Mouse (Mus musculus): ENCODE measurements around the gene H2-Ob. TPM values are rescaled to one million over a fixed set of nuclear protein-coding genes. Genes with fewer than 3 reads are reported as not detected.

Gene H2-Ob
- polyA plus RNA-seq (2015; fragmentation: Nextera tagmentation; extraction: Ambion mirVana): 2.6 and 2.8 TPM in 2 replicates

GRCm38 (mm10) chr17:34238706-34239105 is at the start of gene H2-Ob:
Gene H2-Ob, plus strand, starts transcription at chr17:34238903.
- DNase-seq (ENCODE audit: low spot score): peak; percentile 84

DNA sequence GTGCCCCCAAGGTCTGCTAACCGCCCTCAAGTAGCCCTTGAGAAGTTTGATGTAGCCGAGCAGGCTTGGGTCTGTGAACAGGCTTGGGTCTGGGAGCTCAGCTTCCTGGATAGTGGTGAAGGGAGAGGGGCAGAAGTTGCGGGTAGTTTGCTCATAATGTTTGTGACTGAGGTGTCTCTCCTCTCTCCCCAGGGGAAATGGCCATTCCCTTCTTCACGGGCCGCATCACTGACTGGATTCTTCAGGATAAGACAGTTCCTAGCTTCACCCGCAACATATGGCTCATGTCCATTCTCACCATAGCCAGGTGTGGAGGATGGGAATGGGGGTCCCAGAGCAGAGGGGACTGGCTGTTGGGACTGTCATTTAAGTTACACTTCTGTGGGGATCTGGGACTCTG is 49.7 kb upstream of the H2-Ob start:
- no peak for DNase-seq (ENCODE audit: low spot score)

DNA sequence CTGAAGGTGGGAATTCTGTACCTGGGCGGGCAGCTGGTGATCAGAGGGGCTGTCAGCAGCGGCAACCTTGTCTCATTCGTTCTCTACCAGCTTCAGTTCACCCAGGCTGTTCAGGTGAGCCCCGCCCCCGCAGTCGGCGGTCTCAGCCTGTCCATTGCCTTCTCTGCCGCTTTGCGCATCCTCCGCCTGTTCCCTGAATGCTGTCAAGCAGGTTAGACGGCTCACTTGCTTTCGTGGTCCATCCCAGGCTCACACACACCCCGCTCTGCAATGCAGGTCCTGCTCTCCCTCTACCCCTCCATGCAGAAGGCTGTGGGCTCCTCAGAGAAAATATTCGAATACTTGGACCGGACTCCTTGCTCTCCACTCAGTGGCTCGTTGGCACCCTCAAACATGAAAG is 45.9 kb upstream of the H2-Ob start:
- DNase-seq (ENCODE audit: low spot score): no peak

GRCm38 (mm10) chr17:34193468-34193867 is 45.2 kb upstream of the H2-Ob start:
- DNase-seq (ENCODE audit: low spot score): no peak

DNA sequence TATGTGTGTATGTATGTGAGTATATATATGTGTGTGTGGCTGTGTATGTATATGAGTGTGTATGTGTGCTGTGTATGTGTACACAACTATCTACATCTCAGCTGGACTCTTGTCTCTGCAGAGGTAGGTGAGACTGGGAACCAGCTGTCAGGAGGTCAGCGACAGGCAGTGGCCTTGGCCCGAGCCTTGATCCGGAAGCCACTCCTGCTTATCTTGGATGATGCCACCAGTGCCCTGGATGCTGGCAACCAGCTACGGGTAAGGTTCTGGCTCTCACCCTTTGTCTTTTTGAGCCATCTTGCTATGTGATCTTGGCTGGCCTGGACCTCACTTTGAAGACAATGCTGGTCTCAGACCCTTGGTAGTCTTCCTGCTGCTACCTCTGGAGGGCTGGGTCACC is 44.0 kb upstream of the H2-Ob start:
- no peak for DNase-seq (ENCODE audit: low spot score)

GRCm38 (mm10) chr17:34196491-34196890 is 42.2 kb upstream of the H2-Ob start:
- peak; percentile 89 for DNase-seq (ENCODE audit: low spot score)

GRCm38 (mm10) chr17:34196941-34197894 is 41.5 kb upstream of the H2-Ob start, which contains the start of gene Psmb8:
Gene Psmb8, plus strand, starts transcription at chr17:34197721.
- DNase-seq (ENCODE audit: low spot score): peak; percentile 85

- peak; percentile 76 for DNase-seq (ENCODE audit: low spot score)
These were observed 40.7 kb upstream of the H2-Ob start for GRCm38 (mm10) chr17:34197904-34198520.

GRCm38 (mm10) chr17:34198521-34198912 is 40.2 kb upstream of the H2-Ob start:
- DNase-seq (ENCODE audit: low spot score): no peak

DNA sequence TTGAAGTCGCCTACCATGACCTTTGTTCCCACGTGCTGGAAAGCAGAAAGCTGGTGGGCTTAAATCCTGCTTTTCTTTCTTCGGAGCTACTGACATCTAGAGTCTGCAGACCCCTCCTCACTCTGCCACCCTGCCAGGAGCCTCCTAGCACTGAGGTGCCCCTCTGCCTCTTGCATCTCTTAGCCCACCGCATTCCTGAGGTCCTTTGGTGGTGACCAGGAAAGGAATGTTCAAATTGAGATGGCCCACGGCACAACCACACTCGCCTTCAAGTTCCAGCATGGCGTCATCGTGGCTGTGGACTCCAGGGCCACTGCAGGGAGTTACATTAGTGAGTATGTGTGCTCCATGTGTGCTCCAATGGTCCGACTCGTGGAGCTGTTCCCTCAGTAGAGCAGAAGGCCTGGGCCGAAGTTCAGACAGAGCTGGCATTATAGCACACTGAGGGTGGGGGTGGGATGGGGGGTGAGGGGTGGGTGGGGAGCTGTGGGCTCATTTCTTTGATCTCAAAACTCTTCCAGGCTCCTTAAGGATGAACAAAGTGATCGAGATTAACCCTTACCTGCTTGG is 39.6 kb upstream of the H2-Ob start:
- DNase-seq (ENCODE audit: low spot score): no peak

- DNase-seq (ENCODE audit: low spot score): no peak
These were observed 38.7 kb upstream of the H2-Ob start for GRCm38 (mm10) chr17:34200047-34200446.

GRCm38 (mm10) chr17:34200772-34201505 is 37.8 kb upstream of the H2-Ob start:
- DNase-seq (ENCODE audit: low spot score): peak; percentile 57

- peak; percentile 31 for DNase-seq (ENCODE audit: low spot score)
These were observed 37.1 kb upstream of the H2-Ob start for GRCm38 (mm10) chr17:34201506-34202055.

GRCm38 (mm10) chr17:34202760-34203442 is 35.8 kb upstream of the H2-Ob start:
- DNase-seq (ENCODE audit: low spot score): no peak

DNA sequence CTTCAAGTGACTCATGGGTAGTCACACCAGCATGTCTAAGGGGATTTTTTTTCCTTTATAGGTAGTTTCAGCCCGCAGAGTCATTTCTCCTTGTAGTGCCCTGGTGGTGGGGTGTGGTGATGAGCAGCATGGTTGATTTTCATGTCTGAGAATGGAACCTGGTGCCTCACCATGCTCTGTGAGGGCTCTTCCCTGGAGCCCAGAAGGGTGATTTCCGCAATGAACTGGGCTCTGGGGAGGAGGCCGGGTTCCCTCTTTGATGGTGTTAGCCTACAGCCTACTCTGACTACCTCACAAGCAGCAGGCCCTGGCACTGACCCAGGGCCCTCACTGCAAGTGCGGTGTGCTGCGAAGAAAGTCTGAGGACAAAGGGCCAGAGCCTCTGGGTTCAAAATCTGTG is 35.3 kb upstream of the H2-Ob start, which contains the start of gene Tap2:
Gene Tap2 (plus strand): TSS at position 84 of the 400 bp plus-strand sequence.
- no peak for DNase-seq (ENCODE audit: low spot score)

DNA sequence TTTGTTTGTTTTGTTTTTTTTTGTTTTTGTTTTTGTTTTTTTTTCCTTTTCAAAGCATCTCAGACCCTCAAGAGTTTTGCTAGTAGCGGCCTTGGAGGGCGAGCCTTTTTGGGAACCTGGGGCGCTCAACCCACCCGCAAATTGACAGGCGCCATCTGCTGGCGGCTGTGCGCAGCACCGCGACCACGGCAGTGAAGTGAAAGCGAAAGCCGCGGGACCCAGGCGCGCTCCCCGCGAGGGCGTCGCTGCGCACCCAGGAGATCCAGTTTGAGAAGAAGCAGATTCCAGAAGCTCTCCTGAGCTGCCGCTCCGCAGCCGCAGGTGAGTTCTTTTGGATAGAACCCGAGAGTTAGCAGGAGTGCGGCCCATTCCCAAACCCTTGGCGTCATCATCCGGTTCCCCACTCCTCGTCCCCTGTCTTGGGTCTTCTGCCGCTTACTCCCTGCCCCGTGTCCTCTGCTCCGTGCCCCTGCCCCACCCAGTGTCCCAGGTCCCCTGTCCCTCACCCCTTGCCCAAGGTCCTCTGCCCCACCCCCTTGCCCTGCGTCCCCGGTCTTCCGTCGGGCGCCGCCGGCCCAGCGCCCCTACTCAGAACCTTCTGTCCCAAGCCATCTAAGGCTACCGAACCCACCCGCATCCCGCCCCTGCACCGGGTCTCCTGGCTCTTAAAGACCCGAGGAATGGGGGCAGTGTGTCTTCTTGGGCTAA is 34.2 kb upstream of the H2-Ob start:
- DNase-seq (ENCODE audit: low spot score): peak; percentile 92

- DNase-seq (ENCODE audit: low spot score): peak; percentile 59
These were observed 33.5 kb upstream of the H2-Ob start for GRCm38 (mm10) chr17:34205021-34205745.

GRCm38 (mm10) chr17:34205746-34206176 is 32.9 kb upstream of the H2-Ob start:
- DNase-seq (ENCODE audit: low spot score): peak; percentile 72

DNA sequence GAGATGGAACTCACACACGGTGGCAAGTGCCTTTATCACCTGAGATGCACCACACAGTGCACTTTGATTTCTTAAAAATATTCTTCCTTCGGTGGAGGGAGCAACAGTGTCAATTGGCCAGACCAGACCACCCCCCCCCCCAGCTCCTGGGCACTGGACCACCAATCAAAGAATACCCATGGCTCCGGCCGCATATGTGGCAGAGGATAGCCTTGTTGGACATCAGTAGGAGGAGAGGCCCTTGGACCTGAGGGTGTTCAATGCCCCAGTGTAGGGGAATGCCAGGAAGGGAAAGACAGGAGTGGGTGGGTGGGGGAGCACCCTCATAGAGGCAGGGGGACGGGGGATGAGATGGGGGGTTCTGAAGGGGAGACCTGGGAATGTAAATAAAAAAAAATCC is 32.0 kb upstream of the H2-Ob start:
- no peak for DNase-seq (ENCODE audit: low spot score)

Data from thymus, postnatal 0 days (tissue).